Mouse (Mus musculus): ENCODE data around the gene Ms4a6b. TPM values are rescaled to one million over a fixed set of nuclear protein-coding genes. Genes with fewer than 3 reads are reported as not detected.
"Not testable (repeated sequence)": the region's sequence is repeated elsewhere in the genome, so short reads cannot be mapped to it uniquely, and the experiment has no call there.

Gene Ms4a6b
- total and polyA plus RNA-seq, 2 experiments from 2014 or later, result 2.0 to 2.7 TPM

GRCm38 (mm10) chr19:11494519-11494918, 21.8 kb upstream of the Ms4a6b start:
- 91% methylated on average over 3 of the region's 3 CpGs for WGBS
- DNase-seq (ENCODE audit: low spot score) (no peak), ATAC-seq (ENCODE audit: low FRiP score) (no peak)
- TF ChIP-seq CTCF (IDR thresholded peaks at IDR 0.05), result no peak
- no peaks in the 10 kb centered on the region for H3K27me3 ChIP-seq (ENCODE audit: insufficient read depth, low read length)
- no peak overlapping the region for H3K9ac ChIP-seq (replicated peaks; ENCODE audit: low read length, poor library complexity, severe bottlenecking)
- no peak overlapping the region for H3K4me3 ChIP-seq (ENCODE audit: low read depth, low read length)
- H3K4me1 ChIP-seq (ENCODE audit: insufficient read depth, low read length), result no peaks in the 10 kb centered on the region
- H3K4me2 ChIP-seq (ENCODE audit: low read depth, low read length, poor library complexity, severe bottlenecking), result no peak overlapping the region
- H3K36me3 ChIP-seq (ENCODE audit: insufficient read depth, low read length), result no peaks in the 10 kb centered on the region
- H3K27ac ChIP-seq (ENCODE audit: low read depth, low read length), result no peak overlapping the region
- H3K9me3 ChIP-seq (ENCODE audit: low read length), result no peaks in the 10 kb centered on the region

GRCm38 (mm10) chr19:11496361-11496760, 20.0 kb upstream of the Ms4a6b start:
- no peaks in the 10 kb centered on the region for H3K4me1 ChIP-seq (ENCODE audit: insufficient read depth, low read length)
- DNase-seq (ENCODE audit: low spot score), result no peak
- no peaks in the 10 kb centered on the region for H3K27me3 ChIP-seq (ENCODE audit: insufficient read depth, low read length)
- no peak overlapping the region for H3K9ac ChIP-seq (replicated peaks; ENCODE audit: low read length, poor library complexity, severe bottlenecking)
- no peak for TF ChIP-seq CTCF (IDR thresholded peaks at IDR 0.05)
- WGBS, result 83% methylated on average over 6 of the region's 6 CpGs
- H3K4me3 ChIP-seq (ENCODE audit: low read depth, low read length), result no peak overlapping the region
- no peaks in the 10 kb centered on the region for H3K9me3 ChIP-seq (ENCODE audit: low read length)
- no peak overlapping the region for H3K4me2 ChIP-seq (ENCODE audit: low read depth, low read length, poor library complexity, severe bottlenecking)
- no peak for ATAC-seq (ENCODE audit: low FRiP score)
- H3K36me3 ChIP-seq (ENCODE audit: insufficient read depth, low read length), result no peaks in the 10 kb centered on the region
- no peak overlapping the region for H3K27ac ChIP-seq (ENCODE audit: low read depth, low read length)

- not testable (repeated sequence) for H3K27ac ChIP-seq (ENCODE audit: low read depth, low read length); H3K9me3 ChIP-seq (ENCODE audit: low read length); H3K4me3 ChIP-seq (ENCODE audit: low read depth, low read length); H3K27me3 ChIP-seq (ENCODE audit: insufficient read depth, low read length); H3K4me1 ChIP-seq (ENCODE audit: insufficient read depth, low read length); H3K9ac ChIP-seq (replicated peaks; ENCODE audit: low read length, poor library complexity, severe bottlenecking); H3K36me3 ChIP-seq (ENCODE audit: insufficient read depth, low read length); H3K4me2 ChIP-seq (ENCODE audit: low read depth, low read length, poor library complexity, severe bottlenecking); DNase-seq (ENCODE audit: low spot score); ATAC-seq (ENCODE audit: low FRiP score)
- WGBS, result 87% methylated on average over 1 of the region's 1 CpGs
These were observed 19.0 kb upstream of the Ms4a6b start for GRCm38 (mm10) chr19:11497300-11497699.

- H3K4me2 ChIP-seq (ENCODE audit: low read depth, low read length, poor library complexity, severe bottlenecking), result no peak overlapping the region
- ATAC-seq (ENCODE audit: low FRiP score), result no peak
- H3K36me3 ChIP-seq (ENCODE audit: insufficient read depth, low read length), result no peaks in the 10 kb centered on the region
- H3K9ac ChIP-seq (replicated peaks; ENCODE audit: low read length, poor library complexity, severe bottlenecking), result no peak overlapping the region
- no peak overlapping the region for H3K27ac ChIP-seq (ENCODE audit: low read depth, low read length)
- WGBS, result 92% methylated on average over 1 of the region's 1 CpGs
- no peaks in the 10 kb centered on the region for H3K27me3 ChIP-seq (ENCODE audit: insufficient read depth, low read length)
- no peak overlapping the region for H3K4me3 ChIP-seq (ENCODE audit: low read depth, low read length)
- H3K9me3 ChIP-seq (ENCODE audit: low read length), result no peaks in the 10 kb centered on the region
- H3K4me1 ChIP-seq (ENCODE audit: insufficient read depth, low read length), result no peaks in the 10 kb centered on the region
- no peak for TF ChIP-seq CTCF (IDR thresholded peaks at IDR 0.05)
- no peak for DNase-seq (ENCODE audit: low spot score)
These were observed 15.5 kb upstream of the Ms4a6b start for GRCm38 (mm10) chr19:11500796-11501195.

GRCm38 (mm10) chr19:11501326-11501725, 15.0 kb upstream of the Ms4a6b start:
- no peak for ATAC-seq (ENCODE audit: low FRiP score)
- TF ChIP-seq CTCF (IDR thresholded peaks at IDR 0.05), result no peak
- WGBS, result 87% methylated on average over 4 of the region's 4 CpGs

GRCm38 (mm10) chr19:11504857-11505256, 11.5 kb upstream of the Ms4a6b start:
- Histone ChIP-seq H3K4me2 (ENCODE audit: low read depth, low read length, poor library complexity, severe bottlenecking) (no peak overlapping the region), H3K9ac (replicated peaks; ENCODE audit: low read length, poor library complexity, severe bottlenecking) (no peak overlapping the region), H3K4me1 (ENCODE audit: insufficient read depth, low read length) (no peaks in the 10 kb centered on the region), H3K27me3 (ENCODE audit: insufficient read depth, low read length) (no peaks in the 10 kb centered on the region), H3K27ac (ENCODE audit: low read depth, low read length) (no peak overlapping the region), H3K36me3 (ENCODE audit: insufficient read depth, low read length) (no peaks in the 10 kb centered on the region), H3K9me3 (ENCODE audit: low read length) (no peaks in the 10 kb centered on the region), H3K4me3 (ENCODE audit: low read depth, low read length) (no peak overlapping the region)
- 89% methylated on average over 1 of the region's 1 CpGs for WGBS
- ATAC-seq (ENCODE audit: low FRiP score) (no peak), DNase-seq (ENCODE audit: low spot score) (no peak)
- TF ChIP-seq CTCF (IDR thresholded peaks at IDR 0.05), result no peak

More at GRCm38 (mm10) chr19:11501326-11501725, 15.0 kb upstream of the Ms4a6b start:
- no peak overlapping the region for H3K27ac ChIP-seq (ENCODE audit: low read depth, low read length)
- no peak overlapping the region for H3K4me3 ChIP-seq (ENCODE audit: low read depth, low read length)
- no peak overlapping the region for H3K4me2 ChIP-seq (ENCODE audit: low read depth, low read length, poor library complexity, severe bottlenecking)
- no peak for DNase-seq (ENCODE audit: low spot score)
- no peak overlapping the region for H3K9ac ChIP-seq (replicated peaks; ENCODE audit: low read length, poor library complexity, severe bottlenecking)
- H3K27me3 ChIP-seq (ENCODE audit: insufficient read depth, low read length), result no peaks in the 10 kb centered on the region
- H3K4me1 ChIP-seq (ENCODE audit: insufficient read depth, low read length), result no peaks in the 10 kb centered on the region
- H3K9me3 ChIP-seq (ENCODE audit: low read length), result no peaks in the 10 kb centered on the region
- H3K36me3 ChIP-seq (ENCODE audit: insufficient read depth, low read length), result no peaks in the 10 kb centered on the region
